Mouse (Mus musculus) neural tube, embryonic 12.5 days (tissue): ENCODE data around the gene Mettl2. TPM values are rescaled to one million over a fixed set of nuclear protein-coding genes. Genes with fewer than 3 reads are reported as not detected.
A peak's percentile ranks its signal among the peaks of the same experiment; 100 is the strongest.

ENCODE experiments used
- ATAC-seq: fragments of 200-750 bp; cut with Nextera tagmentation; 2 replicates; pipeline ENCODE4 v1.8.0; 2017; ENCODE audit warnings: low read depth, mild to moderate bottlenecking, moderate TSS enrichment, moderate library complexity; ENCODE audit not compliant: low FRiP score
- H3K27ac ChIP-seq: fragments of 300-500 bp; sonication (generic); 2 replicates; pipeline ENCODE4 v1.5.1; 2016
- H3K27me3 ChIP-seq: fragments of 300-500 bp; sonication (generic); replicated peaks from 2 replicates; pipeline ENCODE4 v1.6.1; 2016; ENCODE audit warnings: mild to moderate bottlenecking
- H3K36me3 ChIP-seq: fragments of 300-500 bp; sonication (generic); 2 replicates; pipeline ENCODE4 v1.6.1; 2016; ENCODE audit warnings: mild to moderate bottlenecking
- H3K4me1 ChIP-seq: fragments of 300-500 bp; sonication (generic); 2 replicates; pipeline ENCODE4 v1.6.1; 2016
- H3K4me2 ChIP-seq: fragments of 300-500 bp; sonication (generic); replicated peaks from 2 replicates; pipeline ENCODE4 v1.6.1; 2016; ENCODE audit warnings: mild to moderate bottlenecking
- H3K4me3 ChIP-seq: fragments of 300-500 bp; sonication (generic); 2 replicates; pipeline ENCODE4 v1.5.1; 2016
- H3K9ac ChIP-seq: fragments of 300-500 bp; sonication (generic); 2 replicates; pipeline ENCODE4 v1.6.1; 2016; ENCODE audit warnings: mild to moderate bottlenecking
- H3K9me3 ChIP-seq: fragments of 300-500 bp; sonication (generic); 2 replicates; pipeline ENCODE4 v1.6.1; 2016; ENCODE audit warnings: mild to moderate bottlenecking
- WGBS: fragments of 180-500 bp; shearing (Covaris S2); methylation state at CpG from one replicate; pipeline ENCODE4 v1.1.7; 2016; 5-methylcytosine and 5-hydroxymethylcytosine counted together
- polyA plus RNA-seq: library from polyadenylated mRNA; unstranded; fragments of >200 nt; fragmentation: Nextera tagmentation; extraction: Ambion mirVana; gene quantifications from 2 replicates; pipeline ENCODE4 v1.2.1, GENCODE M21; 2016

The Mettl2 gene
- polyA plus RNA-seq, 1 experiment from 2014 or later, result 38.4 TPM

DNA sequence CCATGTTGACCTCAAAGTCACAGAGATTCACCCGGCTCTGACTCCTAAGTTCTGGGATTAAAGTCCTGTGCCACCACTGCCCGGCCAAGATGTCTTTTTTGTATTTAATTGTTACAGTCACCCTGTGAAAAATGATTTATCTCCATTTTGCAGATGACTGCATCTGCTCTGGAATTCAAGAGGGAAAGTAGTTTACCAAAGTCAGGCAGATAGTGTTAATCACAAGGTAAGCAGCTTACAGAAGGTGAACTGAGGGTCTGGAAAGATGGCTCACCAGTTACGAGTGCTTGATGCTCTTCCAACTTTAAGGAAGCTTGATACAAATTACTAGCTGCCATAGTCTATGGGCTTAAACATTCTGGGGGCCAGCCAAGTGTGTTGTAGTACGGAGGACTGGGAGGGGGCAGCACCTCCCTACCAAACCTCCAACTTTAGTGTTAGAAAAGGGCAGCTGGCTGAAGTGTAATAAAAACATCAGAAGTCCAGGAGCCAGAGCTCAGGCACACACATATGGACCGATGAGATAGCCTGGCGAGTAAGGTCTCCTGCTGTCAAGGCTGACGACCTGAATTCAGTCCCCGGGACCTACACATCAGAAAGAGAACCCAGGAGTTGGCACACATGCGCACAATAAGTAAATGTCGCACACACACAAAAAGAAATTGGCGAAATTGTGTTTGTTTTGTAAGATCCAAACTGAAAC, 18.4 kb downstream of the Mettl2 start:
- Histone ChIP-seq H3K9me3 (no peaks in the 10 kb centered on the region), H3K4me2 (no peak overlapping the region), H3K27ac (no peak overlapping the region), H3K27me3 (no peaks in the 10 kb centered on the region), H3K4me1 (no peaks in the 10 kb centered on the region), H3K4me3 (no peak overlapping the region), H3K9ac (no peak overlapping the region), H3K36me3 (peaks cover 14% of the 10 kb centered on the region)
- no peak for ATAC-seq
- WGBS, result 79% methylated on average over 11 of the region's 11 CpGs

DNA sequence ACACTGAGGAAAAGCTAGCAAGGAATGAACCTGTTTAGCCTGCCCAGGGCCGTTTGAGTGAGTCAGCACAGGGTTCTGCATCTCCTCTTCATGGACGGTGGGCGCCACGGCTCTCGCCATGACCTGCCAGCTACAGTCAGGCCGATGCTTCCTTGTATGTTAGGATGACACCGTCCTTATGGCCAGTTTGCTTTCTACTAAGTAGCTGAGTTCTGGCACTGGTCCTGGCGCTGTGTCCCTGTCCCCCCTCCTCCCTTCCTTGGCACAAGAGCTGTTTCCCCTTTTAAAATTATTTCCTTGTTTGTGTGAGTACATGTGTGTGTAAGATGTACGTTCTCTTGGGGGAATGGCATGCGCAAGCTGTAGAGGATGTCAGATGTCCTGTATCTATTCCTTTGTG, 19.0 kb downstream of the Mettl2 start:
- Histone ChIP-seq H3K36me3 (peaks cover 9% of the 10 kb centered on the region), H3K4me3 (no peak overlapping the region), H3K4me1 (no peaks in the 10 kb centered on the region), H3K4me2 (no peak overlapping the region), H3K27me3 (no peaks in the 10 kb centered on the region), H3K27ac (no peak overlapping the region), H3K9ac (no peak overlapping the region), H3K9me3 (no peaks in the 10 kb centered on the region)
- no peak for ATAC-seq
- WGBS, result 88% methylated on average over 10 of the region's 10 CpGs

DNA sequence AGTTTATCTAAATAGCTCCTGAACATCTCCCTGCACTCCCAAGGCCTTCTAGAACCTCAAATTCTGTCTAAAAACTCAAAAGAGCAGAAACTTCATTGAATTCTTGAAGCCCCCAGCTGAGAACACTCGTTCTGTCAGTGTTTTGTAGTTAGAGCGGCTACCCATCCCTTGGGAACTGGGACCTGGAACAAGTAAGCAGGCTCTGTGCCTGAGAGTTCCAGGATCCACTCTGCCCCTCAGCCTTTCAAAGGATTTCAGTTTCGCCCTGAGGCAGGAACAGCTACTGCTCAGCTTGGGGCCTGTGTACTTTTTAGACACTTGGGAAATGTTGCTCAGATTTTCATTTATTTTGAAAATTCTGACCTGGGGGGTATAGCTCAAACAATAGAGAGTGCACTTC, 20.4 kb downstream of the Mettl2 start, which contains the start of gene Gm10842:
Gene Gm10842, plus strand, starts transcription at position 301 of the 400 bp plus-strand sequence.
- Histone ChIP-seq H3K27ac (no peak within 1 kb of the TSS), H3K4me3 (no peak within 1 kb of the TSS), H3K36me3 (no peaks in the 10 kb centered on the region), H3K9ac (no peak within 1 kb of the TSS), H3K4me2 (no peak within 1 kb of the TSS), H3K27me3 (no peaks in the 10 kb centered on the region), H3K9me3 (no peaks in the 10 kb centered on the region), H3K4me1 (no peaks in the 10 kb centered on the region)
- 80% methylated on average over 3 of the region's 3 CpGs for WGBS
- no peak for ATAC-seq

DNA sequence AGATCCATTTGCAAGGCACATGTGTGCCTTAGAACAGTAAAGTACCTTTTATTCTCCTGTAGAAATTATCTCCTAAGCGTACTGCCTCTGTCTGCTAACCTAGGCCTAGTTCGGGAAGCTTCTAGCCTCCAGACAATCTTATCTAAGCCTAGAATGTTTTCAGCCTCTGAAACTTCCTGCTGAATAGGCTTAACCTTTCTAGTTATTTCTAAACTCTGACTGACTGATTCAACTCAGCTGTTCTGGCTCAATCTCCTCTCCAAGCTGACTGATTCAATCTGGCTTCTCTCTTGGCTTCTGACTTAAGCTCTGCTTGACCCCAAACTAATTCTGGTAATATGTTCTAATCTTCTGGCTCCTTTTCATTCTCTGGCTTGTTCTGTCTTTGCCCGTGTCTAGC, 23.1 kb downstream of the Mettl2 start:
- no peak for ATAC-seq

DNA sequence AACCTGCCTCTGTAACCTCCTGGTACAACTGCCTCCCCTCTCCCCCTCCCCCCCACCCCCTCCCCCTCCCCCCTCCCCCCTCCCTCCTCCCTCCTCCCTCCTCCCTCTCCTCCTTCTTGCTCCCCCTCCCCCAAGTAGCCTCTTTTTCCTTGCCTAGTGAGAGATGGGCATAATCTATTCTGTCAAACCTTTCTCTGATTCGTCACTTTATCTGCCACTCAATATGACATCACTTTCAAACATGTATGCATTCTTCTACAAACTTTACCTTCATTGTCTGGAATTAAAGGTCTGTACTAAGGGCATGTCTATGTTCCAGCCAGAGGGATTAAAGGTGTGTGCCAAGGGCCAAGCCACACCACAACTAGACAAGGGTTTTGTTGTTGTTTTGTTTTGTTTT, 23.5 kb downstream of the Mettl2 start:
- Histone ChIP-seq H3K9ac (no peak overlapping the region), H3K27ac (no peak overlapping the region), H3K4me1 (peaks cover 7% of the 10 kb centered on the region), H3K27me3 (no peaks in the 10 kb centered on the region), H3K36me3 (no peaks in the 10 kb centered on the region), H3K9me3 (no peaks in the 10 kb centered on the region), H3K4me3 (no peak overlapping the region), H3K4me2 (no peak overlapping the region)
- ATAC-seq, result no peak
- 100% methylated on average over 1 of the region's 1 CpGs for WGBS

More for the DNA sequence above, 23.1 kb downstream of the Mettl2 start:
- H3K36me3 ChIP-seq, result no peaks in the 10 kb centered on the region
- no peaks in the 10 kb centered on the region for H3K27me3 ChIP-seq
- no peak overlapping the region for H3K4me2 ChIP-seq
- H3K4me3 ChIP-seq, result no peak overlapping the region
- H3K9ac ChIP-seq, result no peak overlapping the region
- H3K9me3 ChIP-seq, result no peaks in the 10 kb centered on the region
- no peak overlapping the region for H3K27ac ChIP-seq
- H3K4me1 ChIP-seq, result peaks cover 7% of the 10 kb centered on the region
- 88% methylated on average over 3 of the region's 3 CpGs for WGBS

DNA sequence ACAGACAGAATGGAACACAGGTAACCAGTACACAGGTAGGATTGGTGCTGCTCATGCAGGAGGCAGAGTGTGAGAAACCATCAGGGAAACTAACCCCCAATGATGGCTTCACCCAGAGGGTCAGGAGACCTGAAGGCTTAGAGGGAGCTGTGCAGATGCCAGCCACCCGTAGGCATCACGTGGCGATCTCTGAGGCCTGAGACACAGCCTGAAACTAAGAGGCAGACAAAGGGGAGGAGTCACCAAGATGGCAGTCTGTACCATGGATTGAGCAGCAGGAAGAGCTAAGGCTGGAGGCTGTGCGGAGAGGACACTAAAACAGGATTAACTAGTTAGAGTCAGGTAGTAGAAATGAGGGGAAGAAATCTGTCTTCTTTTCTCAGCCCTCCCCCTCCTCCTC, 24.5 kb downstream of the Mettl2 start:
- Histone ChIP-seq H3K4me3 (no peak overlapping the region), H3K27me3 (no peaks in the 10 kb centered on the region), H3K36me3 (no peaks in the 10 kb centered on the region), H3K27ac (no peak overlapping the region), H3K9ac (no peak overlapping the region), H3K4me1 (peaks cover 7% of the 10 kb centered on the region), H3K4me2 (no peak overlapping the region), H3K9me3 (no peaks in the 10 kb centered on the region)
- ATAC-seq, result no peak
- WGBS, result 72% methylated on average over 4 of the region's 4 CpGs

DNA sequence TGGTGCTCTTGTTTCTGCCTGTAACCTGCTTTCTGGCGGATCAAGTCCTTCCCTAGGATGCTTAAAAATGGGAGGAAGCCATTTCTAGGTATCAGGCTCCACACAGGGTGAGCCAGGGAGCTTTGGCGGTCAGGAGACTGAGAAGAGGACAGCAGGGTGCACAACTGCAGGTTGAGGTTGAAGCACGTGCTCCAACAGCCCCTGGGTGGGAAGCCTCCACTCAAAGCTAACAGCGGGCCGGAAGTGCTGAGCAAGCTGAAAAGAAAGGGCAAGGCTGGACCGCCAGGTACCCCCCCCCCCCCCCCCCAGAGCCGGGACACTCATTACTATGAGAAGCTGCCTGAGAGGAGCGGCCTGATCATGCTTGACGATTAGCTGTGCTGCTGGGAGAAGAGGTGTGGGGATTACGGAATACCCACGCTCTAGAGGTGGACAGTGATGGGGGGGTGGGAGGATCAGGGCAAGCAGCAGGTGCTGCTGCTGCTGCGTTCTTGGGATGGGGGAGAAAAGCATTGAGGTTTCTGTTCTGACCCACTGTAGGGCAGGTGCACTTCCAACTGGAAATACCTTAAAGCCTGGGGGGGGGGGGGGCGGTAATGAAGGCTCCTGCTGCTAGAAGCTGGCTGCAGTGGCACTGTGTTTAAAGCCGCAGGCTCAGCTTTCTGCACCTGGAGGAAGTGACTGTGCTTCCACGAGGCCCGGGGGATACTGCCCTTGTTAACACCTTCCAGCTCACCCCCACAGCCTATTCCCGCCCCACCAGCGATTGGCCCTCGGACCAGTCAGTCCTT, 25.2 kb downstream of the Mettl2 start:
- Histone ChIP-seq H3K4me2 (peak overlapping the region; percentile 37), H3K27ac (no peak overlapping the region), H3K9ac (no peak overlapping the region), H3K9me3 (no peaks in the 10 kb centered on the region), H3K4me3 (no peak overlapping the region), H3K27me3 (no peaks in the 10 kb centered on the region), H3K4me1 (peaks cover 7% of the 10 kb centered on the region), H3K36me3 (no peaks in the 10 kb centered on the region)
- ATAC-seq, result no peak
- 31% methylated on average over 18 of the region's 19 CpGs for WGBS

DNA sequence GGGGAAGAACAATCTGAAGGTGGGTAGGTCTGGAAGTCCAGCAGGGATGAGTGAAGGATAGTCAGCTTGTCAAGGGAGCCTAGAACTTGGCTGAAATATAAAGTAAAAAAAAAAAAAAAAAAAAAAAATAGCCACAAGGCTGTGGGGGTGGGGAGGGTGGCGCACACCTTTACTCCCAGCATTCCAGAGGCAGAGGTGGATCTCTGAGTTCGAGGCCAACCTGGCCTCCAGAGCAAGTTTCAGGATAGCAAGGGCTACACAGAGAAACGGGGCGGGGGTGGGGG, 25.7 kb downstream of the Mettl2 start:
- Histone ChIP-seq H3K9me3 (no peaks in the 10 kb centered on the region), H3K27me3 (no peaks in the 10 kb centered on the region), H3K4me3 (no peak overlapping the region), H3K36me3 (no peaks in the 10 kb centered on the region), H3K9ac (no peak overlapping the region), H3K4me2 (no peak overlapping the region; the same call in 1 of the 2 replicates), H3K4me1 (peaks cover 7% of the 10 kb centered on the region), H3K27ac (no peak overlapping the region)
- 60% methylated on average over 2 of the region's 4 CpGs for WGBS
- no peak for ATAC-seq

DNA sequence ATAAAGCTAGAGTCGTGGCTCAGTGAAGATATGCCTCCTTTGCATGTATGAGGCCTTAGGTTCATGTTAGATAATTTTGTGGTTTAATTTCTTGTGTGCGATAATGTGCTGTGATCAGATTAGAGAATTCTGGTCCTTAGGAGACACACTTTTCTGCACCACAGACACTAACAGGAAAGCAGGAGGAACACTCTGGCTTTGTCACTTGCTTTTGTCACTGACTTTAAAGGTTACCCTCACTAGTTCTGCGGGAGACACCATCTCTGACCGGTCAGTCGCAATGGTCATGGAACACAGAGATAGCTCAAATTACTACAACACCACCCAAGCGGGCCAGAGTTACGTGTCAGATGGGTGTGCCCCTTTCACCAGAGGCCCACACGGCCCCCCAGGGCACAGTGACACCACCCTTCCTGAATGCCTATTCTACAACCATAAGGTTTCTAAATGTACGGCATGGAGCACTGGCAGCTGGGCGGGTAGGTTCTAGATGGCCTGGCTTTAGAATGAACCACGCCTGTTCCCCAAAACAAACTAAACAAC, 26.2 kb downstream of the Mettl2 start:
- no peaks in the 10 kb centered on the region for H3K9me3 ChIP-seq
- no peak for ATAC-seq
- peaks cover 7% of the 10 kb centered on the region for H3K4me1 ChIP-seq
- H3K9ac ChIP-seq, result no peak overlapping the region
- H3K27me3 ChIP-seq, result no peaks in the 10 kb centered on the region
- no peak overlapping the region for H3K4me3 ChIP-seq
- no peak overlapping the region for H3K4me2 ChIP-seq
- H3K36me3 ChIP-seq, result no peaks in the 10 kb centered on the region
- no peak overlapping the region for H3K27ac ChIP-seq
- 79% methylated on average over 11 of the region's 11 CpGs for WGBS

DNA sequence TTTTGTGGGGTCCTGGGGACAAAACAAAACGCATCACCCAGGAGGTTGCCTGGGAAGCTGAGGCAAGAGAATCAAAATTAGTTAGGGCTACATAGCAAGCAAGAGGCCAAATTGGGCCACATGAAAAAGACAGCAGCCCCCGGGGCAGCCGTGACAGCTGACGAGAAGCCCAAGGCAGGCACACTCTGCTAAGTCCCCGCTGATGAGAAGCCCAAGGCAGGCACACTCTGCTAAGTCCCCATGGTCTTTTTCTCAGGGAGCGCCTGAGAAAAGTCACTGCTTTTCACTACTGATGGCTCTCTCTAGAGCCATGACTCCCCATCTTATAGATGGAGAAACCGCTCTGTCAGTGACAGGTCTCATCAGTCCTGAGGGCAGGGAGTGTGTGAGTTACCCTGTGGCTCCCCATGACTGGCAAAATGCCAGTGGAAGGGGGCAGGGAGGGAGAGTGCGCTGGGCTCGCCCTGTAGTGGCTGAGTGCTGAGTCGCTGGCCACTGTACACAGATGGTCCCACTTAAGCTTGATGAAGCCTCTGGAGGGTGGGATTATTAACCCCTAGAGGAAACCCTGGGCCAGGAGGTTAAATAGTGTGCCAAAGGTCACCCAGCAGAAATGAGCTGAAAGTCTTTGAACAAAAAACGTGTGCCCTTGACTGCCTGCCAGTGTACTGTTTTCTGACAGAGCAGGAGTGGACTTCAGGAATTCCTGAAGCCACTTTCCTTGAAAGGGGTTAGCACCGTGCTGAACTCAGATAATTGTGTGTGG, 27.0 kb downstream of the Mettl2 start:
- Histone ChIP-seq H3K9me3 (no peaks in the 10 kb centered on the region), H3K4me3 (no peak overlapping the region), H3K4me2 (peak overlapping the region; percentile 18; the same call in 1 of the 2 replicates), H3K27ac (no peak overlapping the region), H3K4me1 (peaks cover 7% of the 10 kb centered on the region), H3K9ac (no peak overlapping the region), H3K27me3 (no peaks in the 10 kb centered on the region), H3K36me3 (no peaks in the 10 kb centered on the region)
- ATAC-seq, result peak; percentile 58; the same call in 1 of the 2 replicates
- WGBS, result 41% methylated on average over 12 of the region's 12 CpGs

DNA sequence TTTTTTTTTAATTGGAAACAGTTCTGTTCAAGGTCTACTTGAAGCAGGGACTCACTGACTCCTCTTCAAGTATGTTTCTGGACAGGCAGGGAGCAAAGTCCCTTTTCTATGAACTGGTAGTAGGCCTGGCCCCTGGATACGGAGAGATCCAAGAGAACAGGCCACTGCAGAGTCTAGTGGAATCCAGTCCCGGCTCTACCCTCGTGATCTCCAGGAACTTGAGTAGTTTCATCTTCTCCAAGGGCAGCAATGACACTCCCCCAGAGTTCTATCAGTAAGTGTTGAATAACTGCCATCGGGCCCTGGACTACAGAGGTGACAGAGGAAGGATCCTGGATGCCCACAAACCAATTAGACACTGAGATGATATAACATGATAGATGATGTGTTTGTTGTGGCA, 29.7 kb downstream of the Mettl2 start:
- Histone ChIP-seq H3K9ac (no peak overlapping the region), H3K4me2 (no peak overlapping the region), H3K27ac (no peak overlapping the region), H3K9me3 (no peaks in the 10 kb centered on the region), H3K4me3 (no peak overlapping the region), H3K4me1 (peaks cover 7% of the 10 kb centered on the region), H3K36me3 (no peaks in the 10 kb centered on the region), H3K27me3 (no peaks in the 10 kb centered on the region)
- no peak for ATAC-seq
- 83% methylated on average over 4 of the region's 4 CpGs for WGBS

DNA sequence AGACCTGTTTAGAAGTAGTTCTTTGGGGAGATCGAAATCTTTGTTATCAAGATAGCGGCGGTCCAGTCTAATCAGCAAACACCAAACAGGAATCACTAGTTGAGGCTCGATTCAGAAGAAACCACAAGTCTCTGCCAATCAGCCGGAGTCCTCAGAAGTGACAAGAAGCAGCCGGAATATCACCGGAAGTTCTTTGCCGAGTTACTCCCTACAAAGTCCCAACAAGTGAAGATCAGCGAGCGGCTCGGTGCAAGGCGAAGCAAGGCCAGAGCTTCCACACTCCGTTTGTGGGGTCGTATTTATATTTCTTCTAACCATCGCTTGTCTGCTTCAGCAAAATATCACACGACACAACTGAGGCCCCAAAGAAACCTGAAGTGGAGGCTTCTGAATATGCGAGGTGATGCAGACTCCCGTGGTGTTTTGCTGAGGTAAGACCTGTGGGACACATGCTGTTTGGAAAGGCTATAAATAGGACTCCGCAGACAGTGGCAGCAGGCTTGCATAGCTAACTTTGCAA, 30.6 kb downstream of the Mettl2 start:
- WGBS, result 84% methylated on average over 19 of the region's 19 CpGs

More for the DNA sequence above, 30.6 kb downstream of the Mettl2 start:
- no peak overlapping the region for H3K27ac ChIP-seq
- H3K4me2 ChIP-seq, result no peak overlapping the region
- H3K4me1 ChIP-seq, result peaks cover 7% of the 10 kb centered on the region
- no peak overlapping the region for H3K9ac ChIP-seq
- H3K4me3 ChIP-seq, result no peak overlapping the region
- no peaks in the 10 kb centered on the region for H3K36me3 ChIP-seq
- H3K27me3 ChIP-seq, result no peaks in the 10 kb centered on the region
- ATAC-seq, result no peak
- H3K9me3 ChIP-seq, result no peaks in the 10 kb centered on the region
